Mouse (Mus musculus) thymus, postnatal 4 days (tissue): Measurements from ENCODE around the gene Gm13212.
A peak's percentile ranks its signal among the peaks of the same experiment; 100 is the strongest.
"Not testable (repeated sequence)": the region's sequence is repeated elsewhere in the genome, so short reads cannot be mapped to it uniquely, and the experiment has no call there.

Experiments
- DNase-seq: peaks from one replicate; pipeline ENCODE4 v3.0.0; 2021

The Gm13212 gene

DNA sequence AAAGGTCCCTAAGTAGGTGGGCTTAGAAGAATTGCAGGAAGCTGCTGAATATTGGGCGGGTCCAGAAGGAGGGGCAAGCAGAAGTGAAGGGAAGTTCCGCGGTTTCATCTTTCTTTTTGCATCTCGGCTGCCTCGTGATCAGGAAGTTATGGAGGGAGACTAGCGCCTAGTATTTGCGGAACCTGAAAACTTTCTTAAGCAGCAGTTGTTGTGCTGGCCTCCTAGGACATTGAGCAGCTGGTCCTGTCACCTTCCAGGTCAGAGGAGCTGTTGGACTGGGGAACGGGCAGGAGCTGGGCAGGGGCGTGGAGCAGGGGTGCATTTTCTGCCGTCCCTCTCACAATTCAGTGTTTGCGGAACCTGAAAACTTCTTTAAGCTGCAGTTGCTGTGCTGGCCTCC, at the start of gene Gm13212:
Gene Gm13212 (plus strand): TSS at position 89 of the 400 bp plus-strand sequence.
- peak; percentile 54 for DNase-seq

DNA sequence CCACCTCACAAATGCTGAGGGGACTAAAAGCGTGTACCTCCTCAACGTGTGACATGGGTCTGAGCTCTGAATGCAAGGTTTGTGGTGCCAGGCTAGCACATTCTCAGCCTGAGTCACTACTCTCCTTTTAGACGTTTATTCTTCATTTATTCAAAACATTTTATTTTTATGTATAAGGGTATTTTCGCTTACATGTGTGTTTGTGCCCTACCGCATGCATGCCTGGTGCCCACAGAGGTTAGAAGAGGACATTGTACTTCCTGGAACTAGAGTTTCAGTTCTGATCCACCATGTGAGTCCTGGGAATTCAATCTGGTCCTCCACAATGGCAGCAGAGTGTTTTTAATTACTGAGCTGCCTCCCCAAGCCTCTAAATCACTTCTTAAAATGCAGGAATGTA, 41.1 kb upstream of the Gm13212 start:
- DNase-seq: not testable (repeated sequence)

DNA sequence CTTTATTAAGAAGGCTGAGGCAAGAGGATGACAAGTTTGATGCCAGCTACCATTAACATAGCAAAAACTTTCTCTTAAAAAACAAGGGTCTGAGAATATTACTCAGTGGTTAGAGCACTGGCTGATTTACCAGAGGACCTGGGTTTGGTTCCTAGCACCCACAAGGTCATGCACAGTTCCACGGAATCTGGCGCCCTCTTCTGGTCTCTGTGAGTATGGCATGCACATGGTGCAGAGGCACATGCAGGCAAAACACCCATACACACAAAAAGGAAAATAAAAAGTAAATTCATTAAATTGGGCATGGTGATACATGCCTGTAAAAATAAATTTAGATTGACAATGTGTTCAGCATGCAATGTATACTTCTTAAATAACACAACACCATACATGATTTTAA, 39.9 kb upstream of the Gm13212 start:
- not testable (repeated sequence) for DNase-seq

DNA sequence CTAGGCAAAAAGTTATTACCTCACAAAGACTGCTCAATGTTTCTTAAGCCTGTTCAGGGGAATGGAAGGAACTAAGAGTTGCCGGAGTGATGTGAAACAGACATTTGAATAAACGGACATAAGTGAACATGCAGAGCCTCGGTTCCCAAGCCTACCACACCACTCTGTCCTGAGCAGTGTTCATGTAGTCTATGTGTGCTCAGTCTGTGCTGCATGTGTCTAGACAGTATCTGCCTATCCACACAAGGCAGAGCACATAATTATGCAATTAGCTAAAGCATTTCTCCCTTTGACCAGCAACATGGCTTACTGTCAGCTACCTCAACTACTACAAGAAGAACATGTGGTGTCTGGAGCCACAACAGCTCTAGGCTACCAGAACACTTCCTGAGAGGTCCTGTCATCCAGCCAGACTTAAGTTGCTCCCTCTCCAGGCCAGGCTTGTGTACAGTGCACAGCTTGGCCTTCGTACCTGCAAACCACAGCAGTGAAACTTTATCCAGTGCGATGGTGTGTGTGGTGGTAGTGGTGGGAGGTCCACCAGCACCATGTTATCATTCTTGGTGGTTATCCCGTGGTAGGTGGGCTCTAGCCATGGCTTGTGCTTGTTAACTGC, 39.1 kb upstream of the Gm13212 start:
- not testable (repeated sequence) for DNase-seq

DNA sequence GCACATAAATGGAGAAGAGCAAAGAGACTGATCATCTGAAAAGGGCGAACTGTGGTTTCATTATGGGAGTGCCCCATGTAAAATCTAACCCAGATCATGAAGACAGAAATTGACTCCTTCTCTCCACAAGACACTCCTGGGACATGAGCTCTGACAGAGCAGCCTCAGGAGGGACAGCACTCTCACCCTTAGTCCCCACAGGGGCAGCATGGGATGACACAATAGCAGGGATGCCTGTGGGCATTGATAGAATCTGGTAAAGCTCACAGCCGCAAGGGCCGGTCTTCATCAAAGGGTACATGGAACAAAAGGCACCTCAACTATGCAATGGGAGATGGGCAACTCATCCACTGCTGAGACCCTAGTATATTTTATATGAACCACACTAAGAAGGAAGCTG, 38.5 kb upstream of the Gm13212 start:
- DNase-seq: not testable (repeated sequence)

DNA sequence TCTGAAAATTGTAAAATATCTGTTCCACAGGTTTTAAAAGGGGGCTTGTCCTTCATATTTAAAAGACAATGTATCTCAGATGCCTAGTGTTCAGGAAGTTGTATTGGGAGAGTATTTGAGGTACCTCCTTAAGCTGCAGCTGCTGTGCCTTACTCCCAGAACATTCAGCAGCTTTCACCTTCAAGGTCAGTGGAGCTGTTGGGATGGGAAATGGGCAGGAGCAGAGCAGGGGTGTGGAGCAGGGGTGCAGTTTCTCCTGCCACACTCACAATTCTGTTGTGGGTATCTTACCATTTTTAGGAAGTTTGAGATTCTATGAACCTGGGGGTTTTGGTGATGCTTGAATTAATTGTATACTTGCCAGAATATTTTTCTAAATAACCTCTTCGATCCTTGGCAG, 28.3 kb upstream of the Gm13212 start:
- no peak for DNase-seq

DNA sequence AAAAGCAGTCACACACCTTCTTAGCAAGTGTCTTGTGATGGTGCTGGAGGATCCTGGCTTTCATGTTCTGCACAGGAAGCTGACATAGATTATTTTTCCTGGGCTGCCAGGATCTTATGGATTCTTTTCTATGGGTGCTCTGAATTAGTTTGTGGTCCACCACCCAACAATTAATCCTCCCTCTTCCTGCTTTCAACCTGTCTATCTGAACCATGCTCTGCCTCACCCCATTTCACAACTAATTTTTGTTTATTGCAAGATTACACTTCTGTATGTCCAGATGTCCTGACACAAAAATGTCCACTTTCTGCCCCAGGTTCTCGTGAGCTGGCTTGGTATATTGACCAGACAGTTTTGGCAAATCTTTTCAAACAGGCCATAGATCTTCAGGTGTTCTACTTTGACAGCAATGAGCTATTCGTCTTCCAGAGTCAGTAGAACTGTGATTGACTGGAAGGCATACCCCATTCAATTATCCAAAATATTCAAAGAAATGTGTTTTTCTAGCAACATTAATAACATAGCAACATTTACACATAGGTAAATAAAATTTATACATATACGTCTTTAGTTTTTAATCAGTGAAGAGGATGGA, 25.4 kb upstream of the Gm13212 start:
- no peak for DNase-seq

DNA sequence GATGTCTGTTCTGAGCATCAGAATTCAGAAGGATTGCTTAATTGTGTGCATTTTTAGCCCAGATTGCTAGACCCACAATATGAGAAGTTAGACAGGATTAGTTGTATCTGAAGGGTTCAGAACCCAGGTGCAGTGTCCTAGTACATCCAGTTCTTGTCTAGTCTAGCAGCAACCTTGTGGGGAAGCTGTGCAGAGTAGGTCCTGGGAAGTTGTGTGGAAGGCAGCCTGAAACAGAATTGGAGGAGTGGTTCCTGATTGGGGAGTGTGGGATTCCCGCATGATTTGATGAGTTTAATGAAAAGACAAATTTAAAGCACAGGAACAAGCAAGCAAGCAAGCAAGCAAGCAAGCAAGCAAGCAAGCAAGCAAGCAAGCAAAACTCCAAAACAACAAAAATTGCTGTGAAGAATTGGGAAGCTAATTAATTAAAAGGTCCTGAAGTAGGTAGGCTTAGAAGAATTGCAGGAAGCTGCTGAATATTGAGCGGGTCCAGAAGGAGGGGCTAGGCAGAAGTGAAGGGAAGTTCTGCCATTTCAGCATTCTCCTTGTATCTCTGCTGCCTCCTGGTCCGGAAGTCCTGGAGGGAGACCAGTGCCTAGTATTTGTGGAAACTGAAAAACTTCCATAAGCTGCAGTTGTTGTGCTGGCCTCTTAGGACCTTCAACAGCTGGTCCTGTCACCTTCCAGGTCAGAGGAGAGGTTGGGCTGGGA, 20.7 kb upstream of the Gm13212 start:
- DNase-seq: no peak

DNA sequence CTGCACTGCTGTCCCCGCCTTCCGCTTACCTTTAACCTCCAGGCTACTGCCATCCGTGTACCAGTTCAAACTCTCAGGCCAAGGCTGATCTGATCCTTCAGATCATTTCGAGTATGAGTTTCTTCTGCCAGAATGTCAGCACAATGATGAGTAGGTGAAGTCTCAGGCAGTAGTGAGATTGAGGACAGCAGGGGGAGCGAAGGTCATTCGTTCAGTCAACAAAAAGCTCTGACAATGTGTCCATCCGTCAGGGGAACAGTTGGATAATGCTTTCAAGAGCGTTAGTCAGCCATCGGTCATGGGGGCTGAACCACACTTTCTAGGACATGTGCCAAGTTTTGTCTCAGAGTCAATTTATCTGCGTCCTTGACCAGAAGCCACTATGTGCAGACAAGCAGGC, 14.5 kb upstream of the Gm13212 start:
- DNase-seq: not testable (repeated sequence)

DNA sequence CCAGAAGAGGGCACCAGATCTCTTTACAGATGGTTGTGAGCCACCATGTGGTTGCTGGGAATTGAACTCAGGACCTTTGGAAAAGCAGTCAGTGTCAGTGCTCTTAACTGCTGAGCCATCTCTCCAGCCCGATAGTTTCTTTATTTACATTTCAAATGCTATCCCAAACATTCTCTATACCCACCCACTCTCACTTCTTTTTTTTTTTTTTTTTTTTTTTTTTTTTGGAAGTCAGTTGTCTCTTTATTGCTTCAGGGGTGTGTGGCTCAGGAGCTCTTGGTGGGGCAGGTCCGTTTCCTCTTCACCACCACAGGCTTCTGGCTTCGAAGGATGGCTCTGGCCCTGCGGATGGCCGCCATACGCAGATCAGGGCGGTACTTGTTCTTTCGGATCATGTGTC, 8.3 kb upstream of the Gm13212 start:
- DNase-seq: not testable (repeated sequence)

DNA sequence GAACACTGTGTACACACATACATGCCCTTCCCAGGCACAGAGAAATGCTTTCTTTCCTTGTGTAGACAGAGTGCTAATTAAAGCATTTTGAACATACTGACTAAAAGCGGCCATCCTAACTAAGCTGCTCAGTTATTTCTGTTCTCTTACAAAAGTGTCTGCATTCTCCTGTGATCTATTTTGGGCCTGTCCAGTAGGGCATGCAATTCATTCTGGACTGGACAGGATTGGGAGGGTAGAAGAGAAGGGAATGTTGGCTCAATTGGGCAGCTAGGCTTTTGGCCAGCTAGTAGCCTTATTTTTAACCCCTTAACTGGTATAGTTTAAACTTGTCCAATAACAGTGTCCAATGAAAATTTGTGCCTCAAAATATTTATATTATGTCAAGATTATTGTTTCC, 4.6 kb upstream of the Gm13212 start:
- not testable (repeated sequence) for DNase-seq

DNA sequence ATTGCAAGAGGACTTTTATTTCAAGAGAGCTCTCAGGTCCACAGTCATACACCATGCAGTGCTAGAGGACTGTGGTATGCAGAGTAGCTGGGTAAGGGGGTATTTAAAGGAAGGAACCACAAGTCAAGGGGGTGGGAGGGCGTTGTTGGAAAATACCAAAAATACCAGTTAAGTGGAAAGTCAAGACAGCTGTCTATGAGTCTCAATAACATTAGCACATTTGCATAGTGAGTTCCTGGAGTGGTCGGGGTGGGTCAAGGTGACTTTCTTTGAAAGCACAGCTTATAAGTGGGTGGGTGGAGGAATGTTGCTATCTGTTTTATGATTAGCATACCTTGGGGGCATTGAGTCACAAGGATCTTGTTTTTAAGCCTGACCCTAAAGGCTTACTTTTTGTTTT, 1.1 kb downstream of the Gm13212 start:
- DNase-seq: not testable (repeated sequence)

DNA sequence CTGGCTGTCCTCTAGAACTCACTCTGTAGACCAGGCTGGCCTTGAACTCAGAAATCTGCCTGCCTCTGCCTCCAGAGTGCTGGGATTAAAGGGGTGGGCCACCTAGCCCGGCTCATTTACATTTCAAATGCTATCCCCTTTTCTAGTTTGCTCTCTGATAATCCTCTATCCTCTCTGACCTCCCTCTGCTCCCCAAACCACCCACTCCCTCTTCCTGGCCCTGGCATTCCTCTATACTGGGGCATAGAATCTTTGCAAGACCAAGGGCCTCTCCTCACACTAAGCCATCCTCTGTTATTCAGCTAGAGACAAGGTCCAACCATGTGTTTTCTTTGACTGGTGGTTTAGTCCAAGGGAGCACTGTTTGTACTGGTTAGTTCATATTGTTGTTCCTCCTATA, 9.2 kb downstream of the Gm13212 start:
- DNase-seq: not testable (repeated sequence)

DNA sequence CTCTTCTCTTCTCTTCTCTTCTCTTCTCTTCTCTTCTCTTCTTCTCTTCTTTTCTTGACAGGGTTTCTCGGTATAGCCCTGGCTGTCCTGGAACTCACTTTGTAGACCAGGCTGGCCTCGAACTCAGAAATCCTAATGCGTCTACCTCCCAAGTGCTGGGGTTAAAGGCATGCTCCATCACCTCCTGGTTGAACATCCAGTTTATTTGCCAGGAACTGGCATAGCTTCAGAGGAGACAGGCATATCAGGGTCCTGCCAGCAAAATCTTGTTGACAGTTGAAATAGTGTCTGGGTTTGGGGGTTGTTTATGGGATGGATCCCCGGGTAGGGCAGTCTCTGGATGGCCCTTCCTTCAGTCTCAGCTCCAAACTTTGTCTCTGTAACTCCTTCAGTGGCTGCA, 9.8 kb downstream of the Gm13212 start:
- not testable (repeated sequence) for DNase-seq

DNA sequence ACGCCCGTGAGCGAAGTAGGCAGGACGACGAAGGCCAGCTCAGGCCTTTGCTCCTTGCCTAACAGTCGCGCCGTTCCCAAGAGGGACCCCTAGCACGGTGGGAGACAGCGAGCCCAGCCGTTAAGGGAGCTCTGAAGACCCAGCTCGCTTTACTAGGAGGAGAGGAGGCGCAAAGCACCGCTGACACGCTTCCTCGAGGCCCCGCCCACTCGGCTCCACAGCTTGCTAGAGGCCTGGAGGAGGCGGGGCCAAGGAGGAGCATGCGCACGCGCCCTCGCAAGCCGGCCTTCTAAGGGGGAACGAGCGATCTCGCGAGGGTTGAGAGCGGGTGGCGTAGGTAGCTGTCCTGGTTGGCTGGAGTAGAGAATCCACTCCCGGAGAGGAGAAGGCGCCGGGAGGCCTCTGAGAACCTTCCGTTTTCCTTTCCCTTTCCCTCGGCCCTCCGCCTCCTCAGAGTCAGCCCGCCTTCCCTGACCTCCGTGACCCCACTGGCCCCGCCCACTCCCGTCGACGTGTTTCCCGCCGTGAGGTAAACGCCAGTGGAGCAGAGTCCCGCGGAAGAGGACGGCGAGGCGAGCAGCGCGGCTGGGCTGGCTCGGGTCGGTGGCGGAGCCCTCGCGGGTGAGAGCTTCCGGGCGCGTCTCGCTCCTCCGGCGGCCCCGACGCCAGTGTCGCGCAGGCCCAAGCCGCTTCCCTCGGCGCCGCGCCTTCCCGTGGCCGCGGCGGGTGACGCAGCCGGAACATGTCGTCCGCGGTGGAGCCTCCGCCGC, 55.6 kb downstream of the Gm13212 start:
- DNase-seq: peak; percentile 45

DNA sequence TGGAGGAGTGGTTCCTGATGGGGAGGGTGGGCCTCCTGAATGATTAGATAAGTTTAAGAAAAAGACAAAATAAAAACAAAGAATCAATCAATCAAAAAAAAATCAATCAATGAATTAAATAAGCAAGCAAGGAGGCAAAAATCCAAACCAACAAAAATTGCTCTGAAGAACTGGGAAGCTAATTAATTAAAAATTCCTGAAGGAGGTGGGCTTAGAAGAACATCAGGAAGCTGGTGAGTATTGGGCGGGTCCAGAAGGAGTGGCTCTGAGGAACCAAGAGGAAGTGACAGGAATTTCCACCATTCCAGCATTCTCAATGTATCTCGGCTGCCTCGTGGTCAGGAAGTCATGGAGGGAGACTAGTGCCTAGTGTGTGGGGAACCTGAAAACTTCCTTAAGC, 85.4 kb downstream of the Gm13212 start, which contains the start of gene Zfp980:
Gene Zfp980 (plus strand): TSS at position 301 of the 400 bp plus-strand sequence.
- DNase-seq: not testable (repeated sequence)

DNA sequence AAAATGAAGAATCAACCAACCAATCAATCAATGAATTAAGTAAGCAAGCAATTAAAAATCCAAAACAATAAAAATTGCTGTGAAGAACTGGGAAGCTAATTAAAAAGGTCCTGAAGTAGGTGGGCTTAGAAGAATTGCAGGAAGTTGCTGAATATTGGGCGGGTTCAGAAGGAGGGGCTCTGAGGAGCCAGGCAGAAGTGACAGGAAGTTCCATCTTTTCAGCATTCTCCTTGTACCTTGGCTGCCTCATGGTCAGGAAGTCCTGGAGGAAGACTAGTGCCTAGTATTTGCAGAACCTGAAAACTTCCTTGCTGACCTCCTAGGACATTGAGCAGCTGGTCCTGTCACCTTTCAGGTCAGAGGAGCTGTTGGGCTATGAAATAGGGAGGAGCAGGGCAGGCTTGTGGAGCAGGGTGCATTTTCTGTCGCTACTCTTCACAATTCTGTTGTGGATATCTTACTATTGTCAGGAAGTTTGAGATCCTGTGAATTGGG, 89.4 kb downstream of the Gm13212 start:
- not testable (repeated sequence) for DNase-seq
